Mouse (Mus musculus) thymus, postnatal 25 days (tissue): ENCODE data around the gene Rap1b.
A peak's percentile ranks its signal among the peaks of the same experiment; 100 is the strongest.

ENCODE experiments used
- DNase-seq: peaks from one replicate; pipeline ENCODE4 v3.0.0; 2022

Gene Rap1b

DNA sequence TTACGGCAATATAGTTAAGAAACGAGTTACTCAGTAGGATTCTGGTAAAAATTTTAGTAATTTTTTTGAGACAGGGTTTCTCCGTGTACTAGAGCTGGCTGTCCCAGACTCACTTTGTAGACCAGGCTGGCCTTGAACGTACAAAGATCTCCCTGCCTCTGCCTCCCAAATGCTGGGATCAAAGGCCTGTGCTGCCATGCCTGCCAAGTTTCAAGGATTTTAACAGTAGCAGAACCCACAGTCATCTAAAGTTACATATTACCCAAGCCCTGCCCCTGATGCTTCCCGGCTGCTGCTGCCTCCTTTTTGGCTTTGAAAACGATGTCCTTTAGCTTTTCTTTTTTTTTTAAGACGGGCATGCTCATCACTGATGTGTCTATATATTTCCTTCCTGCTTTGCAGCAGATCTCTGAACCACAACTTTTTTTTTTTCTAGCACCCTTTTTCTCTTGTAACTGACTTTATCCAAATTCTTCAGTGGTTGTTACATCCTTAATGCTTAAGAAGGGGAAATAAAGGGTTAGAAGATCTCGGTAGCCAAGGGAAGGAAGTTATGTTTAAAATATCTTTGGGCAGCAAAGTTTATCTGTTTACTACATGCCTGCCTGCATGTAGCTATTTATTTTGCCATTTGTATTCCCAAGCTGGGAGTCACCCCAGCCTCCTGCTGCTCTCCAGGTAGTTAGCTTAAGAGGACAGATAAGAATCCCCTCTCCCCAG, 10.3 kb upstream of the Rap1b start:
- no peak for DNase-seq

DNA sequence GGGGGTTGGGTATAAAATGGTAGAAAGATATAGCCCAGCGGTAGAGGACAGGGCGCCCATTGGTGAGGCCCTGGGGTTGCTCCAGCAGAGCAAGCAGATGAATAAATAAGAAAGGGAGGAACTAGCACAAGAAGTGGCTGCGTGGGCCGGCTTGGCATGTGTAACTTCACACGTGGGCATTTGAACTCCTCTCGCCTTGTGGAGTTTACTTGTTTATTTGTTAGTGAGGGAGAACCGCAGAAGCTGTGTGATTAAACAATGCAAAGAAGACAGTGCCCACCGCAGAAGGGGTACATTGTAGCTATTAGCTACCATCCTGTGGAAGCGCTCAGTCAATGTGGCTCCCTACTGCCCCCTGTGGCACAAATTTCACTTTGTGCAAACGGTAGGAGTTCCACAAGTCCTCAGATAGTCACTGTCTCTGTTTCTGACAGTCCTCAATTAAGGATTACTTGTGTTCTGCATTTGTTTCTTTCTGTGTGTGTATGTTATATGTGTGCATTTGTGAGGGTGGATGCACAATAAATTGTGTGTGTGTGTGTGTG, 6.9 kb upstream of the Rap1b start:
- no peak for DNase-seq

DNA sequence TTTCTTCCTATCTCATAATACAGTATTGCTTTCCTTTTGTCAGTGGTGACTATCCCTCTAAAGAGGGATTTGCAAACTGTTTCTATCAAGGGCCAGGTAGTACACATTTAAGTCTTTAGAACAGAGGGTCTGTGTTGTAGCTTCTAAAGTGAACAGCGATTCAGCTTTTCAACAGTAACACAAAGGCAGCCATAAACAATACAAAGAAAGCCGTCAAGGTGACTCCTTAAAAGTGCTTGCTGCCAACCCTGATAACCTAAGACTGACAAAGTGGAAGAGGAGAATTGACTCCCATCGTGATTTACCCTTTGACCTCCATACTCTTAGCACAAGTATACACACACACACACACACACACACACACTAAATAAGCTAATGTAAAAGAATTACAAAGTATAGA, 3.1 kb upstream of the Rap1b start:
- no peak for DNase-seq

DNA sequence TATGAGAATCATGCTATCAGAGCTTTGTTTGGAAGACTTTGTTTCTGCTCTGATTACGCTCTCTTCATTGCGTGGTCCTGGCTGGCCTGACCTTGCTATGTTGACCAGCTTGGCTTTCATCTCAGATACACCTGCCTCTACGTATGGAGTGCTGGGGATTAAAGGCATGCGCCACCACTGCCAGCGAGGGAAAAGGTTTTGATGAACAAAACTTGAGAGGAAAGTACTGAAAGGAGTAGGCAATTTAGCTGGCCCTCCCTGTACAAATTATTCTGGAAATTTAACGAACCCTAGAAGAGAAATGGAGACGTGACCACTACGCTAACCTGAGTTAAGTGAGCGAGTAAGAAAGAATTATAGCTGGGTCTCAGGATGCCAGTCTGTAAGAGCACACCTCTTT, 961 bp upstream of the Rap1b start:
- no peak for DNase-seq

- no peak for DNase-seq
Measured at GRCm38 (mm10) chr10:117846260-117846632, 411 bp upstream of the Rap1b start.

GRCm38 (mm10) chr10:117844782-117845596, 846 bp downstream of the Rap1b start:
- peak; percentile 77 for DNase-seq

DNA sequence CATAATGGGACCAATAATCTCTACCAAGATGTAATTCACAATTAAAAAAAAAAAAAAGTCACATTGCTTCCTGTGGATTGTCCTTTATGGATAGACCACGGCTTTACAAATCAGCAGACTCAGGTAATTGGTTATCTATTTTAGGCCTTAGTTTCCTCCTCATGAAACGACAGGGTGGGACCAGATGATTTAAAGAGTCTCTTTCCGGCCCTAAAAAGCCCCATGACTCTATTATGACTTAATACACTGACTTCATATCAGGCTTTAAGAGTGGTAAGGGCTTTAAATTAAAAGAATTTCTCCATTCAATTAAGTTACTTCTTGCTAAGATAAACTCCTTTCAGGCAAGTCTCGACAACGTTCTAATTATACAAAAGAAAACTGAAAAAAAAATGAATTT, 1.6 kb downstream of the Rap1b start:
- no peak for DNase-seq

- no peak for DNase-seq
Measured at GRCm38 (mm10) chr10:117843690-117844089, 2.1 kb downstream of the Rap1b start.

- no peak for DNase-seq
Measured at GRCm38 (mm10) chr10:117841765-117842164, 4.1 kb downstream of the Rap1b start.

GRCm38 (mm10) chr10:117840431-117840995, 5.3 kb downstream of the Rap1b start:
- no peak for DNase-seq

DNA sequence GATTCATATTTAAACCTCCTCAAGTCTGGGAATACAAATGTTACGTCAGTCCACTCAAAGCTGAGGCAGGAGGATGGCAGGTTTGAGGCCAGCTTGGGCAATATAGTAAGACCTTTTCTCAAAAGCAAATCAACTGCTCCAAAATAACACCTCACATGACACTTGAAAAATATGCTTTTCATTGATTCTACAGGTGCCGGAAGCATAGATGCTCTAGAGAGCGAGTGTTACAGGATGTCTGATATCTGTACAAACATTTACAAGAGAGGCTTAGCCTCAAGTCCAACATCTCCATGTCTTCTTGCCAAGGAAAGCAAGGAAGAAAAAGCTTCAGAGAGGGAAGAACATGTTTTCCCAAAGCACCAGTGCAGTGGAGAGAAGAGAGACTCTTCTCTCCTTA, 6.1 kb downstream of the Rap1b start:
- DNase-seq: no peak

- DNase-seq: no peak
Measured at GRCm38 (mm10) chr10:117838924-117839323, 6.9 kb downstream of the Rap1b start.

DNA sequence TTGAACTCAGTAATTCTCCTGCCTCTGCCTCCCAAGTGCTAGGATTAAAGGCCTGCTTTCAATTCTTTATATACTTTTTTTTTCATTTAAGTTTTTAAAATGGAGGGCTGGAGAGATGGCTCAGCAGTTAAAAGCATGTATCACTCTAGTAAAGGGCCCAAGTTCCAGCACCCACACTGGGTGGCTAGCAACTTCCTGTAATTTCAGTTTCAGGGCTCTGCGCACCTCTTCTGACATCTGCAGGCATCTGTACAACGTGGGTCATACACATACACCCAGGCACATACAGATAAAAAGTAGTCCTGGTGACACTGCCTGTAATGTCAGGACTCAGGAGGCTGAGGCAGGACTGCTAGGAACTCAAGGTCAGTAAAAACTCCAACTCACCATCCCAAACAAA, 9.5 kb downstream of the Rap1b start:
- peak; percentile 35 for DNase-seq

DNA sequence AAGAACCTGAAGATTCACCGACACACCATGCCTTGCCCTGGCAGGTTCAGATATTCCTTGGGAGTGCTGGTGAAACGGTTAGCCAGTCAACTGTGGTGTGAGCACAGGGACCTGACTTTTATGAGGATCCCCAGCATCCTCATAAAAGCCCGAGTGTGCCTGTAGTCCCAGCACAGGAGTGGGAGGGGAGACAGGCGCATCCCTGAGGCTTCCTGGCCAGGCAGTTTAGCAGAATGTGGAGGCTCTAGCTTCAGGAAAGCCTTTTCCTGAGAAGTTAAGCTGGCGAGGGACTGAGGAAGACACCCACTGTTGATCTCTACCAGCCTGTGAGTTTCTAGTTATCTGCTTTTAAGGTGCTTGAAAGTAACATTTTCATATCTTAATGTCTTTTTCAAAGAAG, 10.4 kb downstream of the Rap1b start:
- DNase-seq: no peak

DNA sequence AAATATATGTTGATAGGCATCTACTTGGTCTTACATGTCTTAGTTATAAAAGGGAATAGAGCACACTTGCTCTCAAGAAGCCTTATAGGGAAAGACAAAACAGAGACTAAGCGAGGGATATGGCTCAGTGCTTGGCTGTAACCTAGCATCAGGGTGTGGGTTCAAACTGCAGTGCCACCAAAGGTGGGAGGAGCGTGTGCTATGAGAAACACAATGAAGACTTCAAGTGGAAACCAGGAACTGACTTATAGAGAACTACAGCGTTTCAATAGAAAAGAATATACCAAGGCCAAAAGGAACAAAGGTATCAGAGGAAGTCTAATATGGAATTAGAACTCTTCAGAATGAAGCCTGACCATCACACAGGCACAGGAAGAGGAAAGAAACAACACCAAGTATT, 15.0 kb downstream of the Rap1b start:
- no peak for DNase-seq

GRCm38 (mm10) chr10:117829472-117830155, 16.2 kb downstream of the Rap1b start:
- DNase-seq: no peak

DNA sequence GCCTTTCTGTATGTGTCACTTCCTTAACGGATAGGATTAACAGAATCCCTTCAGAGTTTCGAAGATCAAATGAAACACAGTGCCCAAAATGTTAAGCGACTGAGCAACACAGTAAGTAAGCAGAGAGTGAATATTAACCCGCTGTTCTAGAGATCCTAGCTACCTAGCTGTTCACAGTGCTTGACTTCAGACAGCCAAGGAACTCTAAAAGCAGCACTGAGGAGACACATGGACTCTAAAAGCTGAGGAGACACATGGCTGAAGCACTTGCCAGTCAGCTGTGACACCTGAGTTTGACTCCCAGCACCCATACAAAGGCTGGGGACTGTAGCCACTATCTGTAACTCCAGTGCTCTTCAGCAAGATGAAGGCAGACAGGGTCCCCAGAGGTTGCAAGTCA, 16.8 kb downstream of the Rap1b start:
- no peak for DNase-seq

DNA sequence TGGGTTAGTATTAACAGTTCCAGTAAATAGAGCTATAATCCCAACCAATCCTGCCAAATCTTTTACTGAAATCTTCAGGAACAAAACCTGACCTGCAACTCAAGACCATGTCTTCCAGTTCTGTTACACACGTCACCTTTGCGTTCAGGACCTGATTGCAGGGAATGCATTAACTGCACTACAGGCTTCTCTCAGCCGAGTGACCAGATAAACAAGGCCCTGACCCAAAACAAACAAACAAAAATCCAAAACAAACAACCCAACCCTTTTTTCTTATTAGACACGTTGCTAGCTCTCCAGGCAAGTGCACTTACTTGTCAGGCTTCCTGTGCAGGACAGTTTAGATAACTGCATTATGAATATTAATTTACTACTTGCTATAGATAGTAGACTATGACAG, 17.3 kb downstream of the Rap1b start:
- DNase-seq: no peak

- DNase-seq: no peak
Measured at GRCm38 (mm10) chr10:117824647-117825046, 21.2 kb downstream of the Rap1b start.

- no peak for DNase-seq
Measured at GRCm38 (mm10) chr10:117824139-117824538, 21.7 kb downstream of the Rap1b start.

DNA sequence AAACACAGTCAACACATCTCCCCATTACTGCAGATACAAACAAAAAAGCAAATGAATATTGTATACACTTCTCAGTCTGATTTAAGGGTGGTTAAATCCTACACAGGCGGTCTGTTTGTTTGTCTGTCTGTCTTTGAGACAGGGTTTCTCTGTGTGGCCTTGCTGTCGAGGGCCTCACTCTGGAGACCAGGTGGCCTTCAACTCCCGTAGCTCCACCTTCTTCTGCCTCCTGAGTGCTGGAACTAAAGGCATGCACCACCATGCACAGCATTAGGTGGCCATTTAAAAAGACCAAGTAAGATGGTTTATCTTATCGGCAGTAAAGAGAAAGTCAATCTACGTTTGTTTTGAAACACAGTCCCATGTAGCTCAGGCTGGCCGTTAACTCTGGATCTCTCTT, 22.5 kb downstream of the Rap1b start:
- DNase-seq: no peak

GRCm38 (mm10) chr10:117818600-117818999, 27.2 kb downstream of the Rap1b start:
- no peak for DNase-seq

DNA sequence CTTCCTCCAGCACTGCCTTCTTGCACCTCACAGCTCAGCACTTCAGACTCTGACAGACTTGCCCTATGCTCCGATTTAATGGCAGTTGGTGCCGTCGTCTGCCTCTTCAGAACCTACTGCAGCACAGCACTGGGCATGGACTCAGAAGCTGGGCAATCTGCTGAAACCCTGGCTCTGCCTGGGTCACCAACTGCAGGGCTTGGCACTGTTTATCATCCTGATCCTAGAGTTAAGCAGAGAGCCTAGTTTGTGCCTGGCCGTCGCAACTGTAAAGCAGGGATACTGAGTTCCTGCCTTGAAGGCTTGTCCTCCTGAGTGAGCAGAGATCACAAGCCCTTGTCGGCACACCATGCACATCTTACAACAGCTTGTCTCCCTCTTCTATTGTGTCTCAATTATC, 29.1 kb downstream of the Rap1b start:
- DNase-seq: no peak
